Mouse (Mus musculus): ENCODE data around the gene Ramp2.

GRCm38 (mm10) chr11:101307744-101308143 is 61.9 kb downstream of the Ramp2 start:
- no peak for TF ChIP-seq CTCF (IDR thresholded peaks at IDR 0.05; ENCODE audit: insufficient read depth, low read length)
- TF ChIP-seq POLR2A (IDR thresholded peaks at IDR 0.05; ENCODE audit: borderline replicate concordance, extremely low read depth, low read depth, low read length), result no peak
